Mouse (Mus musculus) embryonic fibroblast, embryonic 13.5 days (primary cell): ENCODE measurements around the gene Abcc8.

Experiments used
- CTCF ChIP-seq: IDR thresholded peaks from 2 replicates; pipeline ENCODE4 v1.5.1; 2011; ENCODE audit warnings: mild to moderate bottlenecking, control low read depth, low read length, moderate library complexity, borderline replicate concordance; ENCODE audit not compliant: insufficient read depth
- POLR2A ChIP-seq: IDR thresholded peaks from 2 replicates; pipeline ENCODE4 v1.6.1; 2011; ENCODE audit warnings: low read depth, mild to moderate bottlenecking, control low read depth, low read length, moderate library complexity

DNA sequence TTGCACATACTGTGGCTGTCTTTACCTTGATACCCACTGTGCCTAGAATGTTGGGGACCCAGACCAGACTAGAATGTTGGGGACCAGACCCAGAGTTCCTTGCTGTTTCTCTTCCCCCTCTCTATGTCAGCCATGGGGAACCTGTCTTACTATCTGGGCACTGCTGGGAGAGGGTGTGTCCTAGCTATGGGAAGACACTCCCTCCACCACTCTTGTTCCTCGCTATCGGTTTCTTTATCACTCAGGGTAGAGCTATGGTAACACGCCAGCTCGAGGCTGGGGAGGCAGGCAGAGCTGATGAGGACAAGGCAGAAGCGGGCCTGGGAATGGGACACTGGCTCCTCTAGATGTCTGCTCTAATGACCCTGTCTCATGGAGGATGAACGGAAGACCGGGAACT, 32.4 kb downstream of the Abcc8 start:
- TF ChIP-seq POLR2A (no peak), CTCF (no peak)
